Mouse (Mus musculus): ENCODE data around the gene Catsper3.

GRCm38 (mm10) chr13:55836142-55836625, 51.8 kb downstream of the Catsper3 start, which contains the start of gene Pitx1:
- TF ChIP-seq CTCF (IDR thresholded peaks at IDR 0.05; ENCODE audit: borderline replicate concordance, insufficient read depth, low read depth, low read length) (no peak), POLR2A (IDR thresholded peaks at IDR 0.05; ENCODE audit: borderline replicate concordance, insufficient read depth, low read length) (no peak)
